Mouse (Mus musculus): ENCODE measurements around the gene Plce1. TPM values are rescaled to one million over a fixed set of nuclear protein-coding genes. Genes with fewer than 3 reads are reported as not detected.

Plce1 gene
- polyA plus RNA-seq, 1 experiment from 2014 or later, result 6.1 TPM

DNA sequence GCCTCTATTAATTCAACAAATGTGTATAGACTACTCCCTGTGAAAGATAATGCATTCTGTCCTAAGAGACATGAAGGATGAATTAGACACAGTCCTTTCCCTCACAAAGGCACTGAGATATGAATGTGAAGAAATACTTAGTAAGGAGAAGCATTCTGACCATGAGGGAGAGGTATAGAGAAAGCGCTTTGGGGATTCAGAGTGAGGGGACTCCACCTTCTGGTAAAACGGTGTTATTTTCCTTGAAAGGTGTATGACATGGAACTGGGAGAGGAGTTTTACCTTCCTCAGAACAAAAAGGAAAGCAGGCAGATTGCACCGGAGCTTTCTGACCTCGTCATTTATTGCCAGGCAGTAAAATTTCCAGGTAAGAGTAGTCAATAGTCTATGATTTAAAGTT, 269.3 kb downstream of the Plce1 start:
- WGBS (ENCODE audit: insufficient replicate concordance), result 50% methylated on average over 4 of the region's 4 CpGs

DNA sequence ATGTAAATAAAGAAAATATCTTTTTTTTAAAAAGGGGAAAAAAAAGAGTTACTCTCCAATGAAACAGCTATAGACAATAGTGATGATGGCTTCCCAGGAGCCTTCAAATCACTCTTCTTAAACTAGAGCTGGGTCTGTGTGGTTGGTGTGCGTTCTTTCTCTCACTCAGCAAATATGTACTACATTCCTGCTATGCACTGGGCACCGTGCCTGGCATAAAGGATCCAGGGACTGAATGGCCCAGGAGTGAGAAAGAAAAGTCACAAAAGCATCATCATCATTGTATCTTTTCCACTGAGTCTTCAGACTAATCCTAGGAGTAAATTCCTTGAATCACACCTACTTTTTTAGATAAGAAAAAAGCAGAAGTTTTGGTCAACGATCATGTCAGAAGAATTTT, 276.3 kb downstream of the Plce1 start:
- Histone ChIP-seq H3K4me1 (ENCODE audit: control insufficient read depth, insufficient read depth, low read length) (no peaks in the 10 kb centered on the region), H3K4me3 (ENCODE audit: low read depth, low read length) (no peak overlapping the region), H3K9me3 (replicated peaks; ENCODE audit: control insufficient read depth, low read length) (no peaks in the 10 kb centered on the region), H3K9ac (ENCODE audit: low read depth, low read length) (no peak overlapping the region), H3K27ac (ENCODE audit: low read depth, low read length) (no peak overlapping the region), H3K36me3 (ENCODE audit: control insufficient read depth, insufficient read depth, low read length) (no peaks in the 10 kb centered on the region), H3K27me3 (ENCODE audit: control insufficient read depth, insufficient read depth, low read length) (no peaks in the 10 kb centered on the region), H3K4me2 (no peak overlapping the region)
- ATAC-seq (replicated peaks; ENCODE audit: insufficient number of reproducible peaks, low FRiP score, low TSS enrichment), result no peak
- WGBS (ENCODE audit: insufficient replicate concordance), result 84% methylated on average over 3 of the region's 3 CpGs

More for the DNA sequence above, 269.3 kb downstream of the Plce1 start:
- no peak overlapping the region for H3K9ac ChIP-seq (ENCODE audit: low read depth, low read length)
- H3K27me3 ChIP-seq (ENCODE audit: control insufficient read depth, insufficient read depth, low read length), result no peaks in the 10 kb centered on the region
- peaks cover 3% of the 10 kb centered on the region; the same call in 1 of the 2 replicates for H3K4me1 ChIP-seq (ENCODE audit: control insufficient read depth, insufficient read depth, low read length)
- H3K36me3 ChIP-seq (ENCODE audit: control insufficient read depth, insufficient read depth, low read length), result no peaks in the 10 kb centered on the region
- H3K4me2 ChIP-seq, result no peak overlapping the region
- H3K4me3 ChIP-seq (ENCODE audit: low read depth, low read length), result no peak overlapping the region
- H3K9me3 ChIP-seq (replicated peaks; ENCODE audit: control insufficient read depth, low read length), result no peaks in the 10 kb centered on the region
- H3K27ac ChIP-seq (ENCODE audit: low read depth, low read length), result no peak overlapping the region
- ATAC-seq (replicated peaks; ENCODE audit: insufficient number of reproducible peaks, low FRiP score, low TSS enrichment), result no peak

DNA sequence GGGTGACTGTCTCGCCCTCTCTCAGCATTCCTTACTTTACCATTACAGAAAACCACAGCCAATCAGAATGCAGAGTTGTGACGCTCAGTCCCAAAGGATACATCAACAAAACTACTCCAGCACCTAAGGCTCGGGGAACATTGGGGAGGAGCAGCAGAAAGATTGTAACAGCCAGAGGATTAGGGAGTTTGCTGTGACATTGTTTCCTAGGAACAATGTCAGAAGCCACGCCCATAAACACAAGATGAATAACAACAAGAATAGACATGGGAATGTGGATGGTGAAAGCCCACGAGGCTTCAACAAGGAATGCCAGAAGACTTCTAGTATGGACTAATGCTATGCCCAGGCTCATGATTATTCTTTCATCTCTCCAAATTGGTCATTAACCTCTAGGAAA, 277.1 kb downstream of the Plce1 start:
- H3K4me1 ChIP-seq (ENCODE audit: control insufficient read depth, insufficient read depth, low read length), result no peaks in the 10 kb centered on the region
- no peaks in the 10 kb centered on the region for H3K27me3 ChIP-seq (ENCODE audit: control insufficient read depth, insufficient read depth, low read length)
- no peaks in the 10 kb centered on the region for H3K9me3 ChIP-seq (replicated peaks; ENCODE audit: control insufficient read depth, low read length)
- WGBS (ENCODE audit: insufficient replicate concordance), result 66% methylated on average over 5 of the region's 5 CpGs
- H3K27ac ChIP-seq (ENCODE audit: low read depth, low read length), result no peak overlapping the region
- H3K4me3 ChIP-seq (ENCODE audit: low read depth, low read length), result no peak overlapping the region
- H3K4me2 ChIP-seq, result no peak overlapping the region
- ATAC-seq (replicated peaks; ENCODE audit: insufficient number of reproducible peaks, low FRiP score, low TSS enrichment), result no peak
- H3K36me3 ChIP-seq (ENCODE audit: control insufficient read depth, insufficient read depth, low read length), result no peaks in the 10 kb centered on the region
- H3K9ac ChIP-seq (ENCODE audit: low read depth, low read length), result no peak overlapping the region

DNA sequence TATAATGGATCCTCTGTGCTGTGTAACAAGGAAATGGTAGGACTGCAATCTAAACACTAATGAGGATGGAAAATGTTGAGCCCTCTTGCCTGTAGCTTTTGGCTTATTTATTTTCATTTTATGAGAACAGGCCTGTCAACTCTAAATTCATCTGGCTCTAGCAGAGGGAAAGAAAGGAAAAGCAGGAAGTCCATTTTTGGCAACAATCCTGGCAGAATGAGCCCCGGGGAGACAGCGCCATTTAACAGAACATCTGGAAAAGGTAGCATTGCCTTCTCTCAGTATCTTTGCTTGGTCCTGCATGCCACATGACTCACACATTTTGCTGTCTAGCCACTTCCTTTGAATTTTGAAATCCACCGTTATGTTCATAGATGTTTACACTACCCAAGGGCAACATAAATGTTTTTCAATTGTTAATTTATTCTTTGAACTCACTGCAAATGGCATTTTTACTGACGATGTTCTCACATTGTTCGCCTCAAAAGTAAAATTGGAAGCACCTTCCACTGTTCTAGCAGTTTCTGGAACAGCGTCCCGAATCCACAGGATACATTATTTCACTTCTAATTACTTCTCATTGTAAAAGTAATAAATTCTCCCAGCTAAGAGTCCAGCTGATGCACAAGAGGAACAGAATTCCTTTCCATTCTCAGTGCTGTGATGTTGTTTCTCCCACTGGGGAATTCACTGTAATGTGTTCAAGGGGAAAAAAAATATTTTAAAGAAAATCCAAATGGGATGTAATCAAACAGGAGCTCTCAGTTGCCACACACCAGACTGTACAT, 278.0 kb downstream of the Plce1 start:
- no peaks in the 10 kb centered on the region for H3K27me3 ChIP-seq (ENCODE audit: control insufficient read depth, insufficient read depth, low read length)
- no peaks in the 10 kb centered on the region for H3K9me3 ChIP-seq (replicated peaks; ENCODE audit: control insufficient read depth, low read length)
- H3K9ac ChIP-seq (ENCODE audit: low read depth, low read length), result no peak overlapping the region
- H3K4me3 ChIP-seq (ENCODE audit: low read depth, low read length), result no peak overlapping the region
- 72% methylated on average over 7 of the region's 7 CpGs for WGBS (ENCODE audit: insufficient replicate concordance)
- H3K36me3 ChIP-seq (ENCODE audit: control insufficient read depth, insufficient read depth, low read length), result no peaks in the 10 kb centered on the region
- no peaks in the 10 kb centered on the region for H3K4me1 ChIP-seq (ENCODE audit: control insufficient read depth, insufficient read depth, low read length)
- H3K27ac ChIP-seq (ENCODE audit: low read depth, low read length), result no peak overlapping the region
- H3K4me2 ChIP-seq, result no peak overlapping the region
- ATAC-seq (replicated peaks; ENCODE audit: insufficient number of reproducible peaks, low FRiP score, low TSS enrichment), result no peak

DNA sequence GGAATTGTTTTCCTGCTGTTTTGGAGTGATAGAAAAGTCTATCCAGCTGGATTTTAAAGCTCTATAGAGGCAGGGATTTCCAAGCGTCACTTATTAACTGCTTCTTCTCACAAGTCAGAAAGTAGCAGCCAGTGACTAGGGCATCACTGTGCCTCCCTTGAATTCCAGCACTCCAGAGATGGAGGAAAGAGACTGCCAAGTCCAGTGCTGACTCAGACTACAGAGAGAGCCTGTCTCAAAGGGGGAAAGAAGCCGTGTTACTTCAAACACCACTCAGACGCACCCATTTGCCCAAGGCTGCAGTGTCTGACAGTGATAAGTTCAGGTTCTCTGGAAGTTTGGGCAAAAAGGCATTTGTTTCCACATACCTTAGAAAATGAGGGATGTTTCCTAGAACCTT, 279.5 kb downstream of the Plce1 start:
- WGBS (ENCODE audit: insufficient replicate concordance), result 53% methylated on average over 3 of the region's 3 CpGs
- H3K27me3 ChIP-seq (ENCODE audit: control insufficient read depth, insufficient read depth, low read length), result no peaks in the 10 kb centered on the region
- H3K4me1 ChIP-seq (ENCODE audit: control insufficient read depth, insufficient read depth, low read length), result no peaks in the 10 kb centered on the region
- H3K36me3 ChIP-seq (ENCODE audit: control insufficient read depth, insufficient read depth, low read length), result no peaks in the 10 kb centered on the region
- H3K27ac ChIP-seq (ENCODE audit: low read depth, low read length), result no peak overlapping the region
- H3K9me3 ChIP-seq (replicated peaks; ENCODE audit: control insufficient read depth, low read length), result no peaks in the 10 kb centered on the region
- H3K9ac ChIP-seq (ENCODE audit: low read depth, low read length), result no peak overlapping the region
- no peak overlapping the region for H3K4me2 ChIP-seq
- no peak for ATAC-seq (replicated peaks; ENCODE audit: insufficient number of reproducible peaks, low FRiP score, low TSS enrichment)
- no peak overlapping the region for H3K4me3 ChIP-seq (ENCODE audit: low read depth, low read length)

DNA sequence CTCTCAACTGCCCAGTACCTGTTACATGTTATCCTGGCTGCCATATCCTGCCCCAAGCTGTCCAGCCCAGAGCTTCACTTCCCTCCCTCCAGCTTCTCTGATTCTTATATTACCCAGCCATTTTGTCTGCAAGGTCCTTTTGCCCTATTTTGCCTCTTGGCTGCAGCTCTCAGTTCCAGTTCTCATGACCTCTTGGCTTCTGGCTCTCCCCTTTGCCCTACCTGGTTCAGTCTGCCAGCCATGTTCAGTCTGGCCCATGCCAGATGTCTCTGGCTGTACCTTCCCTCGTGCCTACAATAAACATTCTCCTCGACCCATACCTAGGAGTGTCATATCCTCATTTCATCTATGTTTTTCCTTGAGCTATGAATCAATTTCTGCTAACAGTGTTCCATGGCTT, 285.4 kb downstream of the Plce1 start:
- WGBS (ENCODE audit: insufficient replicate concordance), result 80% methylated on average over 2 of the region's 2 CpGs
- ATAC-seq (replicated peaks; ENCODE audit: insufficient number of reproducible peaks, low FRiP score, low TSS enrichment), result no peak
- Histone ChIP-seq H3K4me2 (no peak overlapping the region), H3K4me3 (ENCODE audit: low read depth, low read length) (no peak overlapping the region), H3K27ac (ENCODE audit: low read depth, low read length) (no peak overlapping the region), H3K9ac (ENCODE audit: low read depth, low read length) (no peak overlapping the region), H3K27me3 (ENCODE audit: control insufficient read depth, insufficient read depth, low read length) (no peaks in the 10 kb centered on the region), H3K4me1 (ENCODE audit: control insufficient read depth, insufficient read depth, low read length) (no peaks in the 10 kb centered on the region), H3K36me3 (ENCODE audit: control insufficient read depth, insufficient read depth, low read length) (no peaks in the 10 kb centered on the region), H3K9me3 (replicated peaks; ENCODE audit: control insufficient read depth, low read length) (no peaks in the 10 kb centered on the region)

DNA sequence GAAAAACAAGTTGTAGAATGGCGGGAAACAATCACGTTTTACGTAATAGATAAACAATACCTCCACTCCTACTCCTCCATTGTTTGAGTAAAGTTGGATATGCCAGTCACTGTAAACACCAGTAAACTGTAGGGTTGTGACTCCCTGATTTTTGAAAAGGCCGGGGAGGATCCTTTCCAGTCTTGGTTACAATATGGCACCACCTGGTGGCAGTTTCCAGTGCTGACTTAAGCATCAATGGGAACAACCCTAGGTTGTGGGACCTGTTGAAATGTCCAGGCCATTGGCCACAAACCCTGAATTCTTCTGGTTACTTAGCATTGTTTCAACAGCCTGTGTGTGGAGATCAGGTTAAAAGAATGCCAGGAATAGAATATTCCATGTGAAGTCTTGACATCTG, 294.6 kb downstream of the Plce1 start:
- Histone ChIP-seq H3K27ac (ENCODE audit: low read depth, low read length) (no peak overlapping the region), H3K4me2 (no peak overlapping the region), H3K27me3 (ENCODE audit: control insufficient read depth, insufficient read depth, low read length) (no peaks in the 10 kb centered on the region), H3K9ac (ENCODE audit: low read depth, low read length) (no peak overlapping the region), H3K4me1 (ENCODE audit: control insufficient read depth, insufficient read depth, low read length) (no peaks in the 10 kb centered on the region), H3K4me3 (ENCODE audit: low read depth, low read length) (no peak overlapping the region), H3K9me3 (replicated peaks; ENCODE audit: control insufficient read depth, low read length) (no peaks in the 10 kb centered on the region), H3K36me3 (ENCODE audit: control insufficient read depth, insufficient read depth, low read length) (no peaks in the 10 kb centered on the region)
- no peak for ATAC-seq (replicated peaks; ENCODE audit: insufficient number of reproducible peaks, low FRiP score, low TSS enrichment)
- 50% methylated on average over 4 of the region's 4 CpGs for WGBS (ENCODE audit: insufficient replicate concordance)

DNA sequence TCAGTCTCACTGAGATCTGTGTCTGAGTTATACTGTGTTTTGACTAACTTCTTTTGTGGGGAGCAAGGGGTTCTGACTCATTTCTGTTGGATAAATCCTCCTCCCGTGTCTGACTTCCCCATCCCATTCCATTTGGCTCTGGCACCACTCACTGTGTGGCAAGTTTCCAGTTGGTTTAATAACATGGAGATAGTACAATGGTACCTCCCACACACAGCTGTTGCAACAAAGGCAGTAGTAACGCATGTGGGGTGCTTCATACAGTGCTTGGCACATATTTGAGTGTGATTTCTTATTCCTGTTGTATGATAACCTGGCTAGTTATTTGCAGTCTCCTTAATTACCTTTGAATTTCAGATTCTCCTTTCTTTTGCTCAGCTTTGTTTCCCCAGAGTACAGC, 297.9 kb downstream of the Plce1 start:
- Histone ChIP-seq H3K4me3 (ENCODE audit: low read depth, low read length) (no peak overlapping the region), H3K27me3 (ENCODE audit: control insufficient read depth, insufficient read depth, low read length) (no peaks in the 10 kb centered on the region), H3K27ac (ENCODE audit: low read depth, low read length) (no peak overlapping the region), H3K9ac (ENCODE audit: low read depth, low read length) (no peak overlapping the region), H3K4me1 (ENCODE audit: control insufficient read depth, insufficient read depth, low read length) (no peaks in the 10 kb centered on the region), H3K9me3 (replicated peaks; ENCODE audit: control insufficient read depth, low read length) (no peaks in the 10 kb centered on the region), H3K36me3 (ENCODE audit: control insufficient read depth, insufficient read depth, low read length) (no peaks in the 10 kb centered on the region), H3K4me2 (no peak overlapping the region)
- WGBS (ENCODE audit: insufficient replicate concordance), result 70% methylated on average over 2 of the region's 2 CpGs
- no peak for ATAC-seq (replicated peaks; ENCODE audit: insufficient number of reproducible peaks, low FRiP score, low TSS enrichment)

DNA sequence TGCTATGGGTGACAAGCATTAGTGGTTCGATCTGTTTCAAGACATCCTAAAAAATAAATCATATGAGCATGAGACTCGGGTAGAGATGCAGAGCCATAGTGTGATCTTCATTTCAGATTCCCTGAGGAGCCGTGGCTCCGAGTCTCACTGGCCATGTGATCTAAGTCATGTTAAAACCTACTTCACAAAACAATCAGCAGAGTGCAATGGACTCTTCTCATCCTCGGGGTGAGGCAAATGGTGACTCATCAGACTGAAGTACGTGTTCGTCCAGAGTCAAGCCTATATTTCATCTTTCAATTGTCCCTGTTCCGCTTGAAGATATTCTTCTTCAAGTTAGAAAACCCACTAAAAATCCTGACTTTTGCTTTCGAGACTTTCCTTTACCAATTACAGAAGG, 302.6 kb downstream of the Plce1 start:
- H3K4me1 ChIP-seq (ENCODE audit: control insufficient read depth, insufficient read depth, low read length), result no peaks in the 10 kb centered on the region
- no peak overlapping the region for H3K9ac ChIP-seq (ENCODE audit: low read depth, low read length)
- no peak overlapping the region for H3K4me3 ChIP-seq (ENCODE audit: low read depth, low read length)
- no peaks in the 10 kb centered on the region for H3K27me3 ChIP-seq (ENCODE audit: control insufficient read depth, insufficient read depth, low read length)
- H3K9me3 ChIP-seq (replicated peaks; ENCODE audit: control insufficient read depth, low read length), result no peaks in the 10 kb centered on the region
- no peak overlapping the region for H3K27ac ChIP-seq (ENCODE audit: low read depth, low read length)
- no peaks in the 10 kb centered on the region for H3K36me3 ChIP-seq (ENCODE audit: control insufficient read depth, insufficient read depth, low read length)
- 82% methylated on average over 9 of the region's 9 CpGs for WGBS (ENCODE audit: insufficient replicate concordance)
- no peak overlapping the region for H3K4me2 ChIP-seq
- ATAC-seq (replicated peaks; ENCODE audit: insufficient number of reproducible peaks, low FRiP score, low TSS enrichment), result no peak
